ENCODE assay signal across 26 mouse cellular contexts in the genomic region with DNA sequence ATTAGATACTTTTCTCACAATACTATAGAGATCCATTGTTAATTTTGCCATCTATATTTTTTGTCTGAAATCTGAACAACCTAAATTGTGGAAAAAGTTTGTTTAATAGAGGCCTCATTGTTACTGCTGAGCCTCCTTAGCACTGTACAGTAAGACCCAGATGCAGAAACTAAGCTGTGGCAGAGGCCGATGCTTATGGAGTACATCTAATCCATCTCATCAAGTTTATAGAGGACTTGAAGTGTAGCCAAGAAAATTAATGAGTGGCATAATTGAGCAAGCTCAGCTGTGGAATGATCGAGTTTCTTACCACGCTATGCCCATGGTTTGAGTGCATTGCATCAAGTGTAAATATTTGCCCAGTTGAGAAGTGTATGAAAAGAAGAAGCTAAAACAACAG.
DNase-seq lines count a peak whose midpoint lies in the region; ATAC-seq and TF ChIP-seq lines count a peak whose summit lies in the region.
"Had no signal": no experiment of that assay in that cellular context is flagged by ENCODE, and none has a peak within 500 bp of the region (broad histone marks: within the 10 kb centered on the region; RNA-seq: fewer than 3 reads in every experiment).

No protein-coding gene starts in this region.

- no peaks in the 10 kb centered on the region for H3K27me3 ChIP-seq in forebrain, embryonic 11.5 days (ENCODE audit: control insufficient read depth, insufficient read depth, low read length)
- H3K27me3 ChIP-seq in forebrain, postnatal 0 days (ENCODE audit: insufficient read depth, low read length), result no peaks in the 10 kb centered on the region
- no peaks in the 10 kb centered on the region for H3K27me3 ChIP-seq in liver, adult 2 months (ENCODE audit: control insufficient read depth, insufficient read depth, low read length)
- no peaks in the 10 kb centered on the region for H3K27me3 ChIP-seq in forebrain, embryonic 14.5 days (replicated peaks; ENCODE audit: control insufficient read depth, insufficient read depth, low read length)
- H3K27me3 ChIP-seq: embryonic facial prominence, embryonic 15.5 days; heart, embryonic 13.5 days; intestine, embryonic 15.5 days; liver, embryonic 12.5 days; midbrain, embryonic 13.5 days; Patski had no signal

- H3K9ac ChIP-seq in forebrain, embryonic 11.5 days (ENCODE audit: low read length), result no peak overlapping the region
- no peak overlapping the region for H3K9ac ChIP-seq in forebrain, postnatal 0 days
- H3K9ac ChIP-seq in liver, adult 2 months (ENCODE audit: low read depth, low read length), result no peak overlapping the region
- H3K9ac ChIP-seq in forebrain, embryonic 14.5 days (ENCODE audit: low read length), result no peak overlapping the region
- H3K9ac ChIP-seq: embryonic facial prominence, embryonic 15.5 days; heart, embryonic 13.5 days; intestine, embryonic 15.5 days; liver, embryonic 12.5 days; liver, postnatal 0 days; midbrain, embryonic 13.5 days had no signal

- intact Hi-C loops in heart, postnatal 36 days (cut with DNase I), result loop anchor here (10.0 kb wide), 1 partner anchor 177 kb away; a partner anchor contains a TSS

- no peaks in the 10 kb centered on the region for H3K79me2 ChIP-seq in liver, adult 2 months (ENCODE audit: control insufficient read depth, insufficient read depth, low read length)

- H3K9me3 ChIP-seq in forebrain, embryonic 11.5 days (ENCODE audit: control insufficient read depth, low read length), result no peaks in the 10 kb centered on the region
- H3K9me3 ChIP-seq in forebrain, postnatal 0 days (ENCODE audit: low read length), result no peaks in the 10 kb centered on the region
- no peaks in the 10 kb centered on the region for H3K9me3 ChIP-seq in forebrain, embryonic 14.5 days (replicated peaks; ENCODE audit: control insufficient read depth, low read length)
- H3K9me3 ChIP-seq: embryonic facial prominence, embryonic 15.5 days; heart, embryonic 13.5 days; hindbrain, embryonic 10.5 days; intestine, embryonic 15.5 days; liver, embryonic 12.5 days; midbrain, embryonic 13.5 days had no signal

- 82% methylated on average over 3 of the region's 3 CpGs for WGBS in forebrain, embryonic 11.5 days
- WGBS in forebrain, postnatal 0 days, result 24% methylated on average over 3 of the region's 3 CpGs
- 42% methylated on average over 3 of the region's 3 CpGs for WGBS in liver, adult 2 months
- 15% methylated on average over 3 of the region's 3 CpGs for WGBS in forebrain, embryonic 14.5 days

- TF ChIP-seq POLR2A in liver, adult 2 months (IDR thresholded peaks at IDR 0.05; ENCODE audit: extremely low read depth, insufficient read depth, low read length), result no peak

- no peak overlapping the region for H3K4me3 ChIP-seq in forebrain, embryonic 11.5 days (ENCODE audit: low read depth, low read length)
- no peak overlapping the region for H3K4me3 ChIP-seq in forebrain, postnatal 0 days (ENCODE audit: low read depth, low read length)
- no peak overlapping the region for H3K4me3 ChIP-seq in liver, adult 2 months (ENCODE audit: insufficient read depth, low read depth, low read length)
- no peak overlapping the region for H3K4me3 ChIP-seq in forebrain, embryonic 14.5 days (ENCODE audit: low read depth, low read length)
- H3K4me3 ChIP-seq: embryonic facial prominence, embryonic 15.5 days; gastrocnemius, adult 2 months; heart, embryonic 13.5 days; hindbrain, embryonic 10.5 days; intestine, embryonic 15.5 days; liver, embryonic 12.5 days; midbrain, embryonic 13.5 days had no signal

- TF ChIP-seq CTCF in forebrain, postnatal 0 days (IDR thresholded peaks at IDR 0.05; ENCODE audit: low read depth), result no peak
- no peak for TF ChIP-seq CTCF in liver, adult 2 months (IDR thresholded peaks at IDR 0.05; ENCODE audit: low read depth, low read length)

- H3K36me3 ChIP-seq in forebrain, embryonic 11.5 days (ENCODE audit: control insufficient read depth, insufficient read depth, low read length), result no peaks in the 10 kb centered on the region
- H3K36me3 ChIP-seq in forebrain, postnatal 0 days (ENCODE audit: insufficient read depth), result no peaks in the 10 kb centered on the region
- H3K36me3 ChIP-seq in liver, adult 2 months (ENCODE audit: control insufficient read depth, insufficient read depth, low read length), result 0 out of 2 replicates have a peak, but pooled peaks cover 1% of the 10 kb centered on the region
- H3K36me3 ChIP-seq in forebrain, embryonic 14.5 days (ENCODE audit: control insufficient read depth, insufficient read depth, low read length), result no peaks in the 10 kb centered on the region
- H3K36me3 ChIP-seq: embryonic facial prominence, embryonic 15.5 days; G1E; heart, embryonic 13.5 days; hindbrain, embryonic 10.5 days; intestine, embryonic 15.5 days; liver, embryonic 12.5 days; midbrain, embryonic 13.5 days had no signal

- DNase-seq in forebrain, embryonic 11.5 days (ENCODE audit: low spot score), result no peak
- no peak for DNase-seq in forebrain, postnatal 0 days
- DNase-seq in liver, adult 2 months (ENCODE audit: extremely low read depth, low read depth, low spot score), result peak; percentile 26
- no peak for DNase-seq in liver
- peak; percentile 53 for DNase-seq in Muller cell, postnatal 12 days (ENCODE audit: inconsistent ontology term)
- peak; percentile 51 for DNase-seq in forebrain, embryonic 14.5 days (ENCODE audit: low spot score)
- no peak for DNase-seq in heart, postnatal 36 days
- DNase-seq: adrenal gland, postnatal 10 days; cerebellum, adult 11 months; cerebellum, adult 9-10 months; gastrocnemius, adult 2 months; heart, postnatal 10 days; kidney, postnatal 10 days; layer of hippocampus, adult 9-11 months; liver, postnatal 0 days; lung, postnatal 36 days; thymus, postnatal 4 days had no signal

- no peak overlapping the region for H3K4me2 ChIP-seq in forebrain, embryonic 11.5 days (ENCODE audit: low read depth, low read length, severe bottlenecking)
- H3K4me2 ChIP-seq in forebrain, postnatal 0 days (ENCODE audit: low read depth), result no peak overlapping the region
- no peak overlapping the region for H3K4me2 ChIP-seq in forebrain, embryonic 14.5 days (ENCODE audit: low read length)
- H3K4me2 ChIP-seq: embryonic facial prominence, embryonic 15.5 days; heart, embryonic 13.5 days; intestine, embryonic 15.5 days; liver, embryonic 12.5 days; midbrain, embryonic 13.5 days had no signal

- H3K4me1 ChIP-seq in forebrain, embryonic 11.5 days (replicated peaks; ENCODE audit: control insufficient read depth, insufficient read depth, low read length), result no peaks in the 10 kb centered on the region
- H3K4me1 ChIP-seq in forebrain, postnatal 0 days (ENCODE audit: insufficient read depth), result no peaks in the 10 kb centered on the region
- no peaks in the 10 kb centered on the region for H3K4me1 ChIP-seq in liver, adult 2 months (ENCODE audit: control insufficient read depth, insufficient read depth, low read length)
- no peaks in the 10 kb centered on the region; the same call in 1 of the 2 replicates for H3K4me1 ChIP-seq in forebrain, embryonic 14.5 days (ENCODE audit: control insufficient read depth, insufficient read depth, low read length)
- H3K4me1 ChIP-seq: embryonic facial prominence, embryonic 15.5 days; heart, embryonic 13.5 days; intestine, embryonic 15.5 days; liver, embryonic 12.5 days; midbrain, embryonic 13.5 days had no signal

- 0 out of 2 replicates have a peak, but pooled peaks have one; percentile 45 for ATAC-seq in forebrain, embryonic 11.5 days (replicated peaks; ENCODE audit: low FRiP score)
- ATAC-seq in forebrain, postnatal 0 days, result no peak
- ATAC-seq in forebrain, embryonic 14.5 days, result peak; percentile 68; the same call in 1 of the 2 replicates
- ATAC-seq: hindbrain, embryonic 16.5 days; intestine, embryonic 15.5 days; liver, embryonic 12.5 days; liver, postnatal 0 days; midbrain, embryonic 13.5 days; Patski had no signal

- H3K27ac ChIP-seq in forebrain, embryonic 11.5 days (ENCODE audit: low read depth, low read length), result no peak overlapping the region
- no peak overlapping the region for H3K27ac ChIP-seq in forebrain, postnatal 0 days (ENCODE audit: low read depth, low read length)
- H3K27ac ChIP-seq in liver, adult 2 months (replicated peaks; ENCODE audit: insufficient read depth, low read depth, low read length), result no peak overlapping the region
- no peak overlapping the region for H3K27ac ChIP-seq in forebrain, embryonic 14.5 days (ENCODE audit: low read depth, low read length)
- H3K27ac ChIP-seq: embryonic facial prominence, embryonic 15.5 days; gastrocnemius, adult 2 months; heart, embryonic 13.5 days; hindbrain, embryonic 10.5 days; intestine, embryonic 15.5 days; liver, embryonic 12.5 days; midbrain, embryonic 13.5 days had no signal

Comparison
In these comparisons a context has a peak if more than half of its experiments do, and no peak if none do; other contexts are left out.
1. DNase-seq: peak in liver, adult 2 months (single experiment), Muller cell, postnatal 12 days (single experiment) and forebrain, embryonic 14.5 days (single experiment); none in forebrain, embryonic 11.5 days (single experiment), forebrain, postnatal 0 days (single experiment), liver (single experiment) and heart, postnatal 36 days (0 of 2).